Mouse (Mus musculus): ENCODE measurements around the gene Gm6169.
"Not testable (repeated sequence)": the region's sequence is repeated elsewhere in the genome, so short reads cannot be mapped to it uniquely, and the experiment has no call there.

DNA sequence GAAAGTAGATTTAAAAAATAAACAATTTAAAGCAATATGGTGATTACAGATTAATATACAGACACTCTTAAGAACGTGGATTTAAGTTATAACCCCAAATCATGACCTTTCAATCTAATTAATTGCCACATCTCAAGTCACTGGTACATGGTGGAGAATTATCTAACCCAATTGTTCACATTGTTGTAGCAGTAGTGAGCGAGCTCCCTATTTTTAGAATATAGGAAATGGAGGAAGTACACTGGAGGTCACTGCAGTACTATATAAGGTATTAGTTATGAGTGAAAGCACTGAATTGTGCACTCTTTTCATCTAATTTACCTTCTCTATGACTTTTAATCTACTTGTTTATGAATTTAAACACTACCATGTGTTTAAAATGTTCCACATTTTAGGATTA, 31.4 kb upstream of the Gm6169 start:
- TF ChIP-seq CTCF, EP300 (IDR thresholded peaks at IDR 0.05; ENCODE audit: low read depth): not testable (repeated sequence)
